Mouse (Mus musculus): ENCODE data around the gene Dpp6.

Gene Dpp6

GRCm38 (mm10) chr5:27063871-27064270 is 246.9 kb downstream of the Dpp6 start:
- DNase-seq (ENCODE audit: low read depth): no peak

- DNase-seq (ENCODE audit: low read depth): no peak
These were observed 249.8 kb downstream of the Dpp6 start for GRCm38 (mm10) chr5:27066837-27067236.

- DNase-seq (ENCODE audit: low read depth): peak; percentile 3
These were observed 258.2 kb downstream of the Dpp6 start for GRCm38 (mm10) chr5:27075131-27075591.

GRCm38 (mm10) chr5:27076046-27076445 is 259.0 kb downstream of the Dpp6 start:
- DNase-seq (ENCODE audit: low read depth): no peak

- DNase-seq (ENCODE audit: low read depth): no peak
These were observed 260.8 kb downstream of the Dpp6 start for GRCm38 (mm10) chr5:27077821-27078220.

- no peak for DNase-seq (ENCODE audit: low read depth)
These were observed 264.3 kb downstream of the Dpp6 start for GRCm38 (mm10) chr5:27081275-27081674.

GRCm38 (mm10) chr5:27083762-27084161 is 266.8 kb downstream of the Dpp6 start:
- no peak for DNase-seq (ENCODE audit: low read depth)

- DNase-seq (ENCODE audit: low read depth): no peak
These were observed 291.2 kb downstream of the Dpp6 start for GRCm38 (mm10) chr5:27108221-27108620.

- no peak for DNase-seq (ENCODE audit: low read depth)
These were observed 305.5 kb downstream of the Dpp6 start for GRCm38 (mm10) chr5:27122479-27122878.

GRCm38 (mm10) chr5:27122944-27123343 is 305.9 kb downstream of the Dpp6 start:
- DNase-seq (ENCODE audit: low read depth): no peak

GRCm38 (mm10) chr5:27126034-27126433 is 309.0 kb downstream of the Dpp6 start:
- DNase-seq (ENCODE audit: low read depth): no peak

- DNase-seq (ENCODE audit: low read depth): no peak
These were observed 316.2 kb downstream of the Dpp6 start for GRCm38 (mm10) chr5:27133196-27133595.

- no peak for DNase-seq (ENCODE audit: low read depth)
These were observed 317.5 kb downstream of the Dpp6 start for GRCm38 (mm10) chr5:27134436-27135005.

GRCm38 (mm10) chr5:27147397-27147945 is 330.5 kb downstream of the Dpp6 start:
- DNase-seq (ENCODE audit: low read depth): no peak

- no peak for DNase-seq (ENCODE audit: low read depth)
These were observed 334.0 kb downstream of the Dpp6 start for GRCm38 (mm10) chr5:27151017-27151416.

- DNase-seq (ENCODE audit: low read depth): no peak
These were observed 338.7 kb downstream of the Dpp6 start for GRCm38 (mm10) chr5:27155671-27156070.

- no peak for DNase-seq (ENCODE audit: low read depth)
These were observed 339.4 kb downstream of the Dpp6 start for GRCm38 (mm10) chr5:27156366-27156765.

- no peak for DNase-seq (ENCODE audit: low read depth)
These were observed 344.2 kb downstream of the Dpp6 start for GRCm38 (mm10) chr5:27161122-27161645.

GRCm38 (mm10) chr5:27168550-27168949 is 351.5 kb downstream of the Dpp6 start:
- no peak for DNase-seq (ENCODE audit: low read depth)

- no peak for DNase-seq (ENCODE audit: low read depth)
These were observed 368.0 kb downstream of the Dpp6 start for GRCm38 (mm10) chr5:27184963-27185362.

- no peak for DNase-seq (ENCODE audit: low read depth)
These were observed 374.4 kb downstream of the Dpp6 start for GRCm38 (mm10) chr5:27191242-27191969.

- DNase-seq (ENCODE audit: low read depth): peak; percentile 0
These were observed 377.2 kb downstream of the Dpp6 start for GRCm38 (mm10) chr5:27194157-27194556.

GRCm38 (mm10) chr5:27194975-27195374 is 378.0 kb downstream of the Dpp6 start:
- peak; percentile 16 for DNase-seq (ENCODE audit: low read depth)

All from naive thymus-derived CD4-positive, alpha-beta T cell, adult 2 months (primary cell).